Mouse (Mus musculus) CH12.LX (cell line): ENCODE results near the gene Dhx37.

Experiments used
- CHD2 ChIP-seq: IDR thresholded peaks from 2 replicates; pipeline ENCODE4 v1.6.1; 2011; ENCODE audit warnings: low read length, improper control_type of control experiment
- CTCF ChIP-seq, 2 experiments: IDR thresholded peaks in 1 of 2; conservative IDR thresholded peaks in 1 of 2; 2 replicates each; pipeline ENCODE4 v1.5.1; 2011 to 2012; ENCODE audit warnings: low read depth in 2 of 2, low read length in 2 of 2, improper control_type of control experiment in 1 of 2, inconsistent platforms in 1 of 2, mild to moderate bottlenecking in 1 of 2, moderate library complexity in 1 of 2
- E2F4 ChIP-seq: IDR thresholded peaks from 2 replicates; pipeline ENCODE4 v1.6.1; 2011; ENCODE audit warnings: low read depth, low read length, improper control_type of control experiment; ENCODE audit not compliant: insufficient replicate concordance
- EP300 ChIP-seq: IDR thresholded peaks from 2 replicates; pipeline ENCODE4 v1.6.1; 2011; ENCODE audit warnings: low read length, improper control_type of control experiment
- MAX ChIP-seq: IDR thresholded peaks from 2 replicates; pipeline ENCODE4 v1.6.1; 2011; ENCODE audit warnings: low read length, improper control_type of control experiment
- MEF2A ChIP-seq: IDR thresholded peaks from 2 replicates; pipeline ENCODE4 v1.6.1; 2014; ENCODE audit warnings: low read depth, mild to moderate bottlenecking, inconsistent platforms, low read length, improper control_type of control experiment, borderline replicate concordance
- NELFE ChIP-seq: IDR thresholded peaks from 2 replicates; pipeline ENCODE4 v1.6.1; 2011; ENCODE audit warnings: low read depth, low read length, improper control_type of control experiment
- POLR2A ChIP-seq: IDR thresholded peaks from 2 replicates; pipeline ENCODE4 v1.6.1; 2011; ENCODE audit warnings: low read depth, mild to moderate bottlenecking, improper control_type of control experiment, low read length
- RCOR1 ChIP-seq: conservative IDR thresholded peaks from 2 replicates; pipeline ENCODE4 v1.6.1; 2012; ENCODE audit warnings: low read depth, mild to moderate bottlenecking, inconsistent platforms, low read length, improper control_type of control experiment
- TBP ChIP-seq: conservative IDR thresholded peaks from 2 replicates; pipeline ENCODE4 v1.6.1; 2011; ENCODE audit warnings: low read depth, low read length, improper control_type of control experiment
- UBTF ChIP-seq: IDR thresholded peaks from 2 replicates; pipeline ENCODE4 v1.6.1; 2012; ENCODE audit warnings: low read depth, mild to moderate bottlenecking, inconsistent platforms, low read length, improper control_type of control experiment, moderate library complexity
- ZKSCAN1 ChIP-seq: IDR thresholded peaks from 2 replicates; pipeline ENCODE4 v1.6.1; 2012; ENCODE audit warnings: low read depth, inconsistent platforms, low read length, improper control_type of control experiment, borderline replicate concordance

- TF ChIP-seq NELFE (no peak), MEF2A (peak; percentile 38; the same call in 1 of the 2 replicates), UBTF (no peak), CTCF (conservative IDR thresholded peaks at IDR 0.05 in 1 of 2, IDR thresholded peaks at IDR 0.05 in 1 of 2; ENCODE audit: low read depth in 2 of 2, low read length in 2 of 2) (peak; percentile 54 to 89; a peak in 3 of 4 replicates), EP300 (peak; percentile 74), POLR2A (peak; percentile 20; the same call in 1 of the 2 replicates), CHD2 (peak; percentile 48), ZKSCAN1 (no peak), TBP (no peak), MAX (peak; percentile 50; the same call in 1 of the 2 replicates), E2F4 (no peak), RCOR1 (no peak)
Observed at GRCm38 (mm10) chr5:125382673-125383558, 51.0 kb downstream of the Dhx37 start.
